Mouse (Mus musculus): ENCODE data around the gene Scnn1a. TPM values are rescaled to one million over a fixed set of nuclear protein-coding genes. Genes with fewer than 3 reads are reported as not detected.

Scnn1a gene
- polyA plus RNA-seq, 1 experiment: 0.88 TPM

GRCm38 (mm10) chr6:125318981-125319918 lies 1.2 kb upstream of the Scnn1a start:
- H3K4me3 ChIP-seq (ENCODE audit: insufficient read depth, low read length): no peak overlapping the region
- H3K4me1 ChIP-seq (ENCODE audit: control insufficient read depth, insufficient read depth, low read length): peaks cover 6% of the 10 kb centered on the region
- TF ChIP-seq POLR2A (IDR thresholded peaks at IDR 0.05; ENCODE audit: borderline replicate concordance, low read depth, low read length) (no peak), CTCF (IDR thresholded peaks at IDR 0.05; ENCODE audit: low read depth, low read length) (no peak)
- H3K27ac ChIP-seq (ENCODE audit: insufficient read depth, low read depth, low read length): no peak overlapping the region

DNA sequence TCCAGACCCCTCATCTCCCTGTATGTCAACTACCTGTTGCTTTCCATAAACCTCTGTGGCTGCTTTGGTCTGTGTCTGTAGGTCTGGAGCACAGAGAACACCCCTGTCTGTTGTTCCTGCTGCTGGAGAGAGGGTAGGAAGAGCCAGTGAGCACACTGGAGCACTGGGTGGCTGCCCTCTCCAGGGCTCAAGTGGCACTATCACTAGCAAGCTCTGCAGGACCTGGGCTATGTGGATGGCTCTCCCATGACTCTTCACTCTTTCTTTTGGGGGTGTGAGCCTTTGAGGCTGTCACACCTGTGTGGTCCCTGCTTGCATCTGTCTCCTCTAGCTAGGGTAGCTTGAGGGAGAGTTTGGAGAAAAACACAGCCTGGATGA lies 551 bp upstream of the Scnn1a start:
- Histone ChIP-seq H3K27ac (ENCODE audit: insufficient read depth, low read depth, low read length) (no peak overlapping the region), H3K4me1 (ENCODE audit: control insufficient read depth, insufficient read depth, low read length) (peaks cover under 1% of the 10 kb centered on the region; the same call in 1 of the 2 replicates), H3K4me3 (ENCODE audit: insufficient read depth, low read length) (no peak overlapping the region)
- TF ChIP-seq POLR2A (IDR thresholded peaks at IDR 0.05; ENCODE audit: borderline replicate concordance, low read depth, low read length) (no peak), CTCF (IDR thresholded peaks at IDR 0.05; ENCODE audit: low read depth, low read length) (no peak)

- Histone ChIP-seq H3K4me3 (ENCODE audit: insufficient read depth, low read length) (no peak overlapping the region), H3K27ac (ENCODE audit: insufficient read depth, low read depth, low read length) (no peak overlapping the region), H3K4me1 (ENCODE audit: control insufficient read depth, insufficient read depth, low read length) (no peaks in the 10 kb centered on the region)
- TF ChIP-seq CTCF (IDR thresholded peaks at IDR 0.05; ENCODE audit: low read depth, low read length) (no peak), POLR2A (IDR thresholded peaks at IDR 0.05; ENCODE audit: borderline replicate concordance, low read depth, low read length) (no peak)
Measured at GRCm38 (mm10) chr6:125321114-125321855, 826 bp downstream of the Scnn1a start.

DNA sequence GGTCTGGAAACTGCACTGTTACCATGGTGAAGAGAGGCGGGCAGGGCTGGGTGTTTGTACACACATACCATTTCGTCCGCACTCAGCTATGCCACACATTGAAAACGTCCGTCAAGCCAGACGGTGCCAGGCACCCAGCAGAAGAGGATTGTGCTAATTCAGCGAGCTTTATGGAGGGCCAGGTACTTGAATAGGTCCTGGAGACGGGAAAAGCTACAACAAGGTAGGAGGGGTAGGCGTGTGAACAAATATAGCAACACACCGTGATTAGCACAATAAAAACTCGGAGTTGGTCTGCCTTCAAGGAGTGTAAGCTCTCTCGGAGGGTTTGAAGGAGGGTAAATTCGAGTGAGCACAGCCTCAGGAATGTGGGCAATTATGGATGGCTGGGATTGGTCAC lies 2.3 kb downstream of the Scnn1a start:
- H3K27ac ChIP-seq (ENCODE audit: insufficient read depth, low read depth, low read length): no peak overlapping the region
- TF ChIP-seq CTCF (IDR thresholded peaks at IDR 0.05; ENCODE audit: low read depth, low read length) (no peak), POLR2A (IDR thresholded peaks at IDR 0.05; ENCODE audit: borderline replicate concordance, low read depth, low read length) (no peak)
- H3K4me1 ChIP-seq (ENCODE audit: control insufficient read depth, insufficient read depth, low read length): no peaks in the 10 kb centered on the region
- H3K4me3 ChIP-seq (ENCODE audit: insufficient read depth, low read length): no peak overlapping the region

DNA sequence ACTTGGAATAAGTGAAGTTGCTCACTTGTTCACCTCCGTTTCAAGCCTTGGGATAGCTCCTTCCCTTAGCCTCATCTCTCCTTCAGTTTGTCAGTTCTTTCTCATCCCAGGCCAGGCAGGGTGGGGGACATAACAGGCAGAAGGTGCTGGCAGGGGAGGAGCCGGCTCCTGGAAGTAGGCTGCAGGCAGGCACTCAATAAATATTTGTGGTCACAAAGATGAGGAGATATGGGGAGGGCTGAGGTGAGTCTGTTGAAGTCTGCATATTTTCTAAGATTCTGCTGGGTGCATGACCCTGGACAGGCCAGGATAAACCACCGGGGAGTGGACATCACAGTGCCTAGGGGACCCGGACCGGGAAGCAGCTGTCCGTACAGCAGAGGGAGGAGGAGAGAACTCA lies 3.1 kb downstream of the Scnn1a start:
- no peaks in the 10 kb centered on the region for H3K4me1 ChIP-seq (ENCODE audit: control insufficient read depth, insufficient read depth, low read length)
- H3K27ac ChIP-seq (ENCODE audit: insufficient read depth, low read depth, low read length): no peak overlapping the region
- TF ChIP-seq POLR2A (IDR thresholded peaks at IDR 0.05; ENCODE audit: borderline replicate concordance, low read depth, low read length) (no peak), CTCF (IDR thresholded peaks at IDR 0.05; ENCODE audit: low read depth, low read length) (no peak)
- H3K4me3 ChIP-seq (ENCODE audit: insufficient read depth, low read length): no peak overlapping the region

GRCm38 (mm10) chr6:125325337-125325736 lies 4.9 kb downstream of the Scnn1a start:
- TF ChIP-seq POLR2A (IDR thresholded peaks at IDR 0.05; ENCODE audit: borderline replicate concordance, low read depth, low read length) (no peak), CTCF (IDR thresholded peaks at IDR 0.05; ENCODE audit: low read depth, low read length) (no peak)
- H3K4me1 ChIP-seq (ENCODE audit: control insufficient read depth, insufficient read depth, low read length): no peaks in the 10 kb centered on the region
- no peak overlapping the region for H3K27ac ChIP-seq (ENCODE audit: insufficient read depth, low read depth, low read length)
- no peak overlapping the region for H3K4me3 ChIP-seq (ENCODE audit: insufficient read depth, low read length)

- TF ChIP-seq POLR2A (IDR thresholded peaks at IDR 0.05; ENCODE audit: borderline replicate concordance, low read depth, low read length) (no peak), CTCF (IDR thresholded peaks at IDR 0.05; ENCODE audit: low read depth, low read length) (no peak; the same call in 1 of the 2 replicates)
- Histone ChIP-seq H3K4me1 (ENCODE audit: control insufficient read depth, insufficient read depth, low read length) (peaks cover 11% of the 10 kb centered on the region), H3K4me3 (ENCODE audit: insufficient read depth, low read length) (no peak overlapping the region), H3K27ac (ENCODE audit: insufficient read depth, low read depth, low read length) (no peak overlapping the region)
Measured at GRCm38 (mm10) chr6:125328243-125328642, 7.8 kb downstream of the Scnn1a start.

GRCm38 (mm10) chr6:125330626-125331326 lies 10.3 kb downstream of the Scnn1a start:
- peak; percentile 73; the same call in 1 of the 2 replicates for TF ChIP-seq POLR2A (IDR thresholded peaks at IDR 0.05; ENCODE audit: borderline replicate concordance, low read depth, low read length)
- no peak for TF ChIP-seq CTCF (IDR thresholded peaks at IDR 0.05; ENCODE audit: low read depth, low read length)
- peaks cover 23% of the 10 kb centered on the region for H3K4me1 ChIP-seq (ENCODE audit: control insufficient read depth, insufficient read depth, low read length)
- no peak overlapping the region for H3K27ac ChIP-seq (ENCODE audit: insufficient read depth, low read depth, low read length)

DNA sequence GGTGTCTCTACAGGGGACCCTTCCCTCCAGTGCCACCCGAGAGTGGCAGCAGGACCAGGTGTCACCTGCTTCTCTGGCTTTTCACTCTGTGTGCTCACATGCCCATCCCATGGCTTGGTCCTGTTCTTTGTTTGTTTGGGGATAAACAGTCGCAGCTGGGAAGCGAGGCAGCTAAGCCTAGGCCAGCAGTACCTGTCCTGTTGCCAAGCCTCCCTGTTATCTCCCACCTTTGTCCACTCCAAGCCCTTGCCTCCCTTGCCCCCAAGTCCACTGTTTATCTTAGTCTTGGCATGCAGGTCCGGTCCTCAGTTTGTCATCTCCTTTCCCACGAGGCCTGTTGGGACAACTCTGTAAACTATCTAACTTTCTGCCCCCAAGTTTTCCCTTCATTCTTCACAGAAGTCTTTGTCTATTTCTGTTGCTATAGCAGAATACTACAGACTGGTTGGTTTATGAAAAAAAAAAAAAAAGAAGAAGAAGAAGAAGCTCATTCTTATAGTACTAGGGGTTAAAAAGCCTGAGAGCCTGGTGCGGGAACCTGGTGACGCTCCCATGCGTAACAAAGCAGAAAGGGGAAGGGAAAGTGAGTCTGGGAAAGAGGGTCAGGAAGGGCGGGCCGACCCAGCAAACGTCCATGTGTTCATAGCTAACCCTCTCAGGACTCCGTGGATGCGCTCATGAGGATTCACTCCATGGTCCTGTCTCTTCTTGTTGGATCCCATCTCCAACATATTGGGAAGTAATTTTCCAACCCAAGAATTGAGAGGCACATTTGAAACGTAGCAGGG lies 12.8 kb downstream of the Scnn1a start:
- Histone ChIP-seq H3K27ac (ENCODE audit: insufficient read depth, low read depth, low read length) (peak overlapping the region; percentile 37), H3K4me1 (ENCODE audit: control insufficient read depth, insufficient read depth, low read length) (peaks cover 28% of the 10 kb centered on the region), H3K4me3 (ENCODE audit: insufficient read depth, low read length) (peak overlapping the region; percentile 15)
- TF ChIP-seq CTCF (IDR thresholded peaks at IDR 0.05; ENCODE audit: low read depth, low read length) (no peak), POLR2A (IDR thresholded peaks at IDR 0.05; ENCODE audit: borderline replicate concordance, low read depth, low read length) (no peak)

More at GRCm38 (mm10) chr6:125330626-125331326, 10.3 kb downstream of the Scnn1a start:
- peak overlapping the region; percentile 63 for H3K4me3 ChIP-seq (ENCODE audit: insufficient read depth, low read length)
